Mouse (Mus musculus) activated CD4-positive, CD25-positive, alpha-beta regulatory T cell, adult 9 weeks (primary cell): ENCODE results near the gene Hsd3b5. TPM values are rescaled to one million over a fixed set of nuclear protein-coding genes. Genes with fewer than 3 reads are reported as not detected.

Experiments
- polyA plus RNA-seq: library from polyadenylated mRNA; unstranded; fragments of 100-300 nt; shearing (Covaris generic); gene quantifications from one replicate; pipeline ENCODE4 v1.2.1, GENCODE M21; 2017

The Hsd3b5 gene
- polyA plus RNA-seq, result not detected

DNA sequence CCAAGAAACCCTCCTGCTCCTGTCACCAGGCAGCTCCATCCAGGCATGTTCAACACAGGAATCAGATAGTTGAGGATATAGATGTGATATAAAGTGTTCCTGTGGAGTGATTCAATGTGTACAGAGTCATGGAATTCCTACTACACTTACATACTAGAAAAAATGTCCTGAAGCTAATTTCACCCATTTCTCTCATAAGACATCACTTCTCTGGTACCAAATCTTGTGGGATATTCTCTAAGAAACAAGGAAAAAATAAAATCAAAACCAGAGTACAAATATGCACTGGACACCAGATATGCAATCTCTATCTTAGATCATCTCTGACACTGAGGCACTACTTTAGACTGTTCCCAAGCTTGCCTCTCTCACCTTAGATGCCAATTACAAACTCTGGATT is at the start of gene Hsd3b5:
Gene Hsd3b5, minus strand, starts transcription at position 101 of the 400 bp plus-strand sequence.

DNA sequence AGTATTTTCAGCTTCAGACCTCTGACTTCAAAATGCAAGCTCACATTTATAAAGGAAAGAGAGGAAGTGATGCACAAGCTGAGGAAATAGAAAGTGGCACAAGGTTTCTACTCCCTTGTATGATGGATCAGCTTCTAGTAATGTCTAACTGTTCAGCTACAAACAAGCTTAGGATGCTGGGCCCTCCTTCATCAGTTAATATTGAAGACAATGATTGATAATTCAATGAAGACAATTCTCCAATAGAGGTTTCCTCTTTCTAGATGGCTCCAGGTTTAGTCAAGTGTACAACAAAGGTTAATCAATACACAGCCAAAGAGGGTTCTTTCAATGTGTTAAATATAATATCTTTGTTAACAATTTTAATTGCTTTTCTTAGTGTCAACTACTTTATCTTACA is 41.3 kb downstream of the Hsd3b5 start, which contains the start of gene Gm10681:
Gene Gm10681, minus strand, starts transcription at position 101 of the 400 bp plus-strand sequence.

Other genes starting within 250 kb of the Hsd3b5 start
- gene Zfp697, start 247.8 kb downstream of the Hsd3b5 start, polyA plus RNA-seq, result not detected
- gene Gm4450, start 173.1 kb downstream of the Hsd3b5 start, polyA plus RNA-seq, result not detected
- not detected for gene Hsd3b4, start 119.7 kb downstream of the Hsd3b5 start, polyA plus RNA-seq
- gene Gm10681, start 41.4 kb downstream of the Hsd3b5 start, polyA plus RNA-seq, result not detected
- not detected for gene Hsd3b2, start 94.3 kb upstream of the Hsd3b5 start, polyA plus RNA-seq
- not detected for gene Hsd3b3, start 132.9 kb upstream of the Hsd3b5 start, polyA plus RNA-seq
- not detected for gene Hsd3b6, start 184.2 kb upstream of the Hsd3b5 start, polyA plus RNA-seq
- not detected for gene Hsd3b1, start 229.5 kb upstream of the Hsd3b5 start, polyA plus RNA-seq